Mouse (Mus musculus) megakaryocyte, embryonic 14.5 days (primary cell): ENCODE results near the gene Rit1.

Experiments
- FLI1 ChIP-seq: IDR thresholded peaks from 2 replicates; pipeline ENCODE4 v1.6.1; 2012; ENCODE audit warnings: low read length, inconsistent platforms, mixed read lengths
- GATA1 ChIP-seq: IDR thresholded peaks from 3 replicates; pipeline ENCODE4 v1.6.1; 2012; ENCODE audit warnings: mixed read lengths, low read length, inconsistent platforms, borderline replicate concordance

DNA sequence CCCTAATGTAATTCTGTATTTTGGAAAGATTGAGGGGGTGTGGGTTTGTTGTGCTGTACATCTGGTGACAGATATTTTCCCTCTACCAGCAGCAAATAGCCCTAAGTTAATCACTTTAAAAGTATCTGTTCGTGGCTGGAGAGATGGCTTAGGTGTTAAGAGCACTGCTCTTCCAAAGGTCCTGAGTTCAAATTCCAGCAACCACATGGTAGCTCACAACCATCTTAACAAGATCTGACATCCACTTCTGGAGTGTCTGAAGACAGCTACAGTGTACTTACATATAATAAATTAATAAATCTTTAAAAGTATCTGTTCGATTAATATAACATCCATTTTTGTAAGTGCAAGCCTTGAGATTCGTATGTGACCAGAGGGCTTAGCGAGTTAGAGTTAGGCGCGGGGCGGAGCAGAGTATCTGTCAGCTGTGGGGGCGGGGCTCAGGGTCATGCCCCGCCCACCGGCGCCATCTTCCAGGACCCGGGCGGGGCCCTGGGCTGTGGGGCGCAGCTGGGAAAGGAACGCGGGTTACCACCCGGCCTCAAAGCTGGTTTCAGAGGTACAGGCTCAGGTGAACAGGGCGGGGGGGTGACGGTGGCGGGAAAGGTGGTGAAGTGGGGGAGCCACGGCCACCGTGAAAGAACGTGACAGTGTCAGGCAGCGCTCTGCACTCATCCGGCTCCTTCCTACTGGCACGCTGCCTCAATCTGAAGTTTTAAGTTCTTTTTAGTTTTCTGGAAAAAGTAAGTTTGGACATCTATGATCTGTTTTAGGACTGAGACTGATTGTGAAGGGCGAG lies at the start of gene Rit1:
- TF ChIP-seq GATA1 (no peak), FLI1 (no peak)
